Mouse (Mus musculus) yolk sac, embryonic 10.5 days (tissue): Measurements from ENCODE around the gene Pvrig.
"Not testable (repeated sequence)": the region's sequence is repeated elsewhere in the genome, so short reads cannot be mapped to it uniquely, and the experiment has no call there.

ENCODE experiments used
- DNase-seq: peaks from one replicate; pipeline ENCODE4 v3.0.0-alpha.2; 2017; ENCODE audit warnings: low spot score

Pvrig gene

GRCm38 (mm10) chr5:138341661-138342060, at the start of gene Pvrig:
Gene Pvrig, plus strand, starts transcription at chr5:138341961.
- no peak for DNase-seq

GRCm38 (mm10) chr5:138294158-138294557, 47.6 kb upstream of the Pvrig start:
- no peak for DNase-seq

- no peak for DNase-seq
Measured at GRCm38 (mm10) chr5:138299613-138300012, 42.1 kb upstream of the Pvrig start.

GRCm38 (mm10) chr5:138312795-138313194, 29.0 kb upstream of the Pvrig start:
- DNase-seq: no peak

GRCm38 (mm10) chr5:138343216-138343615, 1.5 kb downstream of the Pvrig start:
- DNase-seq: no peak

GRCm38 (mm10) chr5:138363208-138363607, 21.4 kb downstream of the Pvrig start:
- not testable (repeated sequence) for DNase-seq

- not testable (repeated sequence) for DNase-seq
Measured at GRCm38 (mm10) chr5:138365347-138365746, 23.6 kb downstream of the Pvrig start.
